Mouse (Mus musculus): ENCODE data around the gene Ppp1r13l. TPM values are rescaled to one million over a fixed set of nuclear protein-coding genes. Genes with fewer than 3 reads are reported as not detected.

Ppp1r13l gene
- polyA plus RNA-seq, 1 experiment from 2014 or later, result 5.5 TPM

- H3K4me1 ChIP-seq, result peaks cover 8% of the 10 kb centered on the region
- H3K27me3 ChIP-seq, result peaks cover 51% of the 10 kb centered on the region
- no peaks in the 10 kb centered on the region for H3K9me3 ChIP-seq (replicated peaks)
- H3K36me3 ChIP-seq, result no peaks in the 10 kb centered on the region
- ATAC-seq (ENCODE audit: low FRiP score), result peak; percentile 62; the same call in 1 of the 2 replicates
- no peak overlapping the region for H3K27ac ChIP-seq
- H3K4me2 ChIP-seq (replicated peaks), result peak overlapping the region; percentile 24; the same call in 1 of the 2 replicates
- no peak overlapping the region for H3K9ac ChIP-seq
- 2% methylated on average over 19 of the region's 19 CpGs for WGBS
- no peak overlapping the region for H3K4me3 ChIP-seq
Measured at GRCm38 (mm10) chr7:19405417-19405816, 45.9 kb downstream of the Ppp1r13l start.

GRCm38 (mm10) chr7:19409753-19410152 lies 50.2 kb downstream of the Ppp1r13l start:
- H3K27me3 ChIP-seq, result peaks cover 19% of the 10 kb centered on the region
- no peaks in the 10 kb centered on the region for H3K36me3 ChIP-seq
- whole genome bisulfite sequencing, result 50% methylated on average over 6 of the region's 6 CpGs
- H3K9ac ChIP-seq, result no peak overlapping the region
- H3K4me1 ChIP-seq, result no peaks in the 10 kb centered on the region
- H3K27ac ChIP-seq, result no peak overlapping the region
- H3K9me3 ChIP-seq (replicated peaks), result no peaks in the 10 kb centered on the region; the same call in 1 of the 2 replicates
- H3K4me2 ChIP-seq (replicated peaks), result no peak overlapping the region
- ATAC-seq (ENCODE audit: low FRiP score), result no peak
- no peak overlapping the region for H3K4me3 ChIP-seq

GRCm38 (mm10) chr7:19410766-19411344 lies 51.3 kb downstream of the Ppp1r13l start:
- Histone ChIP-seq H3K4me1 (no peaks in the 10 kb centered on the region), H3K4me2 (replicated peaks) (no peak overlapping the region), H3K4me3 (no peak overlapping the region), H3K27me3 (peaks cover 20% of the 10 kb centered on the region; the same call in 1 of the 2 replicates), H3K9me3 (replicated peaks) (no peaks in the 10 kb centered on the region; the same call in 1 of the 2 replicates), H3K9ac (no peak overlapping the region), H3K36me3 (no peaks in the 10 kb centered on the region), H3K27ac (no peak overlapping the region)
- no peak for ATAC-seq (ENCODE audit: low FRiP score)
- 85% methylated on average over 11 of the region's 11 CpGs for whole genome bisulfite sequencing

- 85% methylated on average over 5 of the region's 5 CpGs for WGBS
- no peaks in the 10 kb centered on the region for H3K4me1 ChIP-seq
- H3K4me2 ChIP-seq (replicated peaks), result no peak overlapping the region
- peaks cover 21% of the 10 kb centered on the region for H3K27me3 ChIP-seq
- H3K9me3 ChIP-seq (replicated peaks), result no peaks in the 10 kb centered on the region; the same call in 1 of the 2 replicates
- H3K9ac ChIP-seq, result 0 out of 2 replicates have a peak overlapping the region, but pooled peaks have one; percentile 2
- no peaks in the 10 kb centered on the region for H3K36me3 ChIP-seq
- no peak for ATAC-seq (ENCODE audit: low FRiP score)
- no peak overlapping the region for H3K4me3 ChIP-seq
- no peak overlapping the region for H3K27ac ChIP-seq
Measured at GRCm38 (mm10) chr7:19411783-19412182, 52.2 kb downstream of the Ppp1r13l start.

- no peak overlapping the region for H3K4me3 ChIP-seq
- no peaks in the 10 kb centered on the region for H3K4me1 ChIP-seq
- no peak for ATAC-seq (ENCODE audit: low FRiP score)
- no peak overlapping the region for H3K27ac ChIP-seq
- H3K4me2 ChIP-seq (replicated peaks), result no peak overlapping the region
- no peaks in the 10 kb centered on the region; the same call in 1 of the 2 replicates for H3K9me3 ChIP-seq (replicated peaks)
- no peaks in the 10 kb centered on the region for H3K36me3 ChIP-seq
- 89% methylated on average over 3 of the region's 3 CpGs for WGBS
- no peak overlapping the region for H3K9ac ChIP-seq
- peaks cover 37% of the 10 kb centered on the region for H3K27me3 ChIP-seq
Measured at GRCm38 (mm10) chr7:19413525-19413924, 54.0 kb downstream of the Ppp1r13l start.

GRCm38 (mm10) chr7:19416590-19416989 lies 57.0 kb downstream of the Ppp1r13l start:
- no peak overlapping the region for H3K4me3 ChIP-seq
- H3K9me3 ChIP-seq (replicated peaks), result no peaks in the 10 kb centered on the region; the same call in 1 of the 2 replicates
- 0 out of 2 replicates have a peak, but pooled peaks cover 2% of the 10 kb centered on the region for H3K4me1 ChIP-seq
- ATAC-seq (ENCODE audit: low FRiP score), result no peak
- H3K27me3 ChIP-seq, result peaks cover 56% of the 10 kb centered on the region
- 78% methylated on average over 15 of the region's 15 CpGs for WGBS
- H3K27ac ChIP-seq, result no peak overlapping the region
- H3K9ac ChIP-seq, result no peak overlapping the region
- no peaks in the 10 kb centered on the region for H3K36me3 ChIP-seq
- no peak overlapping the region for H3K4me2 ChIP-seq (replicated peaks)

- H3K36me3 ChIP-seq, result peaks cover 8% of the 10 kb centered on the region; the same call in 1 of the 2 replicates
- no peak overlapping the region for H3K27ac ChIP-seq
- 5% methylated on average over 28 of the region's 28 CpGs for WGBS
- no peak overlapping the region for H3K4me3 ChIP-seq
- no peak for ATAC-seq (ENCODE audit: low FRiP score)
- 0 out of 2 replicates have a peak, but pooled peaks cover 2% of the 10 kb centered on the region for H3K4me1 ChIP-seq
- no peaks in the 10 kb centered on the region for H3K9me3 ChIP-seq (replicated peaks)
- no peak overlapping the region for H3K9ac ChIP-seq
- H3K4me2 ChIP-seq (replicated peaks), result no peak overlapping the region
- peaks cover 67% of the 10 kb centered on the region for H3K27me3 ChIP-seq
Measured at GRCm38 (mm10) chr7:19420121-19420520, 60.6 kb downstream of the Ppp1r13l start.

- Histone ChIP-seq H3K4me2 (replicated peaks) (peak overlapping the region; percentile 60), H3K27ac (no peak overlapping the region), H3K4me3 (peak overlapping the region; percentile 36), H3K27me3 (peaks cover 64% of the 10 kb centered on the region), H3K9me3 (replicated peaks) (no peaks in the 10 kb centered on the region), H3K4me1 (0 out of 2 replicates have a peak, but pooled peaks cover 2% of the 10 kb centered on the region), H3K9ac (0 out of 2 replicates have a peak overlapping the region, but pooled peaks have one; percentile 32), H3K36me3 (peaks cover 17% of the 10 kb centered on the region)
- peak; percentile 96 for ATAC-seq (ENCODE audit: low FRiP score)
- 14% methylated on average over 43 of the region's 43 CpGs for WGBS
Measured at GRCm38 (mm10) chr7:19420821-19421636, 61.5 kb downstream of the Ppp1r13l start.

- H3K9me3 ChIP-seq (replicated peaks), result no peaks in the 10 kb centered on the region
- peaks cover 38% of the 10 kb centered on the region for H3K36me3 ChIP-seq
- H3K27me3 ChIP-seq, result peaks cover 47% of the 10 kb centered on the region
- no peak overlapping the region for H3K27ac ChIP-seq
- H3K4me1 ChIP-seq, result 0 out of 2 replicates have a peak, but pooled peaks cover 2% of the 10 kb centered on the region
- no peak for ATAC-seq (ENCODE audit: low FRiP score)
- no peak overlapping the region for H3K4me2 ChIP-seq (replicated peaks)
- H3K4me3 ChIP-seq, result no peak overlapping the region
- H3K9ac ChIP-seq, result no peak overlapping the region
- WGBS, result 88% methylated on average over 3 of the region's 3 CpGs
Measured at GRCm38 (mm10) chr7:19423083-19423482, 63.5 kb downstream of the Ppp1r13l start.

- Histone ChIP-seq H3K27ac (no peak overlapping the region), H3K4me1 (peaks cover 2% of the 10 kb centered on the region; the same call in 1 of the 2 replicates), H3K27me3 (peaks cover 37% of the 10 kb centered on the region), H3K4me3 (no peak overlapping the region), H3K9me3 (replicated peaks) (no peaks in the 10 kb centered on the region), H3K36me3 (peaks cover 48% of the 10 kb centered on the region), H3K9ac (no peak overlapping the region), H3K4me2 (replicated peaks) (no peak overlapping the region)
- 76% methylated on average over 4 of the region's 4 CpGs for WGBS
- no peak for ATAC-seq (ENCODE audit: low FRiP score)
Measured at GRCm38 (mm10) chr7:19424051-19424450, 64.5 kb downstream of the Ppp1r13l start.

GRCm38 (mm10) chr7:19426349-19426748 lies 66.8 kb downstream of the Ppp1r13l start:
- Histone ChIP-seq H3K27ac (no peak overlapping the region), H3K9me3 (replicated peaks) (no peaks in the 10 kb centered on the region), H3K9ac (no peak overlapping the region), H3K27me3 (peaks cover 17% of the 10 kb centered on the region), H3K36me3 (peaks cover 69% of the 10 kb centered on the region), H3K4me2 (replicated peaks) (no peak overlapping the region), H3K4me1 (peaks cover 2% of the 10 kb centered on the region; the same call in 1 of the 2 replicates), H3K4me3 (no peak overlapping the region)
- 81% methylated on average over 6 of the region's 6 CpGs for WGBS
- ATAC-seq (ENCODE audit: low FRiP score), result no peak

GRCm38 (mm10) chr7:19426888-19427287 lies 67.3 kb downstream of the Ppp1r13l start:
- no peak for ATAC-seq (ENCODE audit: low FRiP score)
- H3K4me2 ChIP-seq (replicated peaks), result no peak overlapping the region
- H3K27me3 ChIP-seq, result peaks cover 12% of the 10 kb centered on the region
- H3K36me3 ChIP-seq, result peaks cover 75% of the 10 kb centered on the region
- 89% methylated on average over 6 of the region's 6 CpGs for WGBS
- H3K9ac ChIP-seq, result no peak overlapping the region
- no peak overlapping the region for H3K4me3 ChIP-seq
- H3K9me3 ChIP-seq (replicated peaks), result no peaks in the 10 kb centered on the region
- H3K4me1 ChIP-seq, result no peaks in the 10 kb centered on the region; the same call in 1 of the 2 replicates
- no peak overlapping the region for H3K27ac ChIP-seq
